In the genomic region with DNA sequence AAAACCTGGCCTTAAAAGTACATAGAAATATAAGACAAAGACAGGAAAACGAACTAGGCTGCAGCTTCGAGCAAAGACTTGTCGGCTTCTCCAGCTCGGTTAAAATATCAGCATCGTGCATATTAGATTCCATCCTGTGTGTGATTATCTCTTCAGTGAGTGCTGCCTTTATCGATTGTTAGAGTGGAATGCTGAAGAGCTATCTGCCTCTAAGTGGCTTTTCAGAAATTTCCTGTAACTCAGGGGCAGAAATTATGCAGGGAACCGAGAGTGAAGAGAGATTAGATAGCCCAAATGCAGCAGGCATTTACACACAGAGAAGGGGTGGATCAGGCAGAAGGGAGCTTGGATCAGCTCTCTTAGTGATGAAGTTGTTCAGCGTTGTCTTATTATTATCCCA, we compare ENCODE assay signal across 25 mouse cellular contexts. TPM values are rescaled to one million over a fixed set of nuclear protein-coding genes. Genes with fewer than 3 reads are reported as not detected.
A peak's percentile ranks its signal among the peaks of the same experiment; 100 is the strongest.
DNase-seq lines count a peak whose midpoint lies in the region; ATAC-seq and TF ChIP-seq lines count a peak whose summit lies in the region.
"Had no signal": no experiment of that assay in that cellular context is flagged by ENCODE, and none has a peak within 500 bp of the region (broad histone marks: within the 10 kb centered on the region; RNA-seq: fewer than 3 reads in every experiment).

No protein-coding gene starts in this region.

- H3K9ac ChIP-seq in heart, postnatal 0 days (replicated peaks; ENCODE audit: low read depth, low read length): no peak overlapping the region
- no peak overlapping the region for H3K9ac ChIP-seq in liver, embryonic 13.5 days
- H3K9ac ChIP-seq: embryonic facial prominence, embryonic 15.5 days; hindbrain, embryonic 15.5 days; limb, embryonic 15.5 days had no signal

- no peak for DNase-seq in gastrocnemius, adult 2 months
- no peak for DNase-seq in gastrocnemius, postnatal 14 days
- no peak for DNase-seq in heart, postnatal 0 days (ENCODE audit: low spot score)
- no peak for DNase-seq in heart, postnatal 10 days
- DNase-seq in MEL-GATA-1-ER (ENCODE audit: extremely low read depth, low read depth): peak; percentile 26
- DNase-seq in liver, embryonic 13.5 days: no peak
- DNase-seq: adrenal gland, postnatal 25 days; cerebellum, adult 11 months; cerebellum, adult 9-11 months; heart, postnatal 4 days; kidney, adult 2 months; layer of hippocampus, adult 9-11 months; left cerebral cortex, postnatal 4 days; lung, postnatal 4 days; right cerebral cortex, postnatal 14 days had no signal

- WGBS in heart, postnatal 0 days: 7% methylated on average over 8 of the region's 8 CpGs
- 12% methylated on average over 8 of the region's 8 CpGs for WGBS in liver, embryonic 13.5 days (ENCODE audit: insufficient replicate concordance)

- ATAC-seq in heart, postnatal 0 days (ENCODE audit: insufficient read depth, low read depth): no peak
- peak; percentile 56 for ATAC-seq in liver, embryonic 13.5 days (ENCODE audit: low read depth)
- no peak for ATAC-seq in megakaryocyte, adult 5-6 weeks (ENCODE audit: poor library complexity, severe bottlenecking)
- no peak for ATAC-seq in activated CD4-positive, CD25-positive, alpha-beta regulatory T cell, adult 4 months

- H3K9me3 ChIP-seq in heart, postnatal 0 days (replicated peaks; ENCODE audit: control insufficient read depth, low read length): no peaks in the 10 kb centered on the region
- no peaks in the 10 kb centered on the region for H3K9me3 ChIP-seq in liver, embryonic 13.5 days (replicated peaks)
- H3K9me3 ChIP-seq: embryonic facial prominence, embryonic 15.5 days; G1E; hindbrain, embryonic 15.5 days; limb, embryonic 15.5 days had no signal

- H3K4me3 ChIP-seq in gastrocnemius, adult 2 months: no peak overlapping the region
- no peak overlapping the region for H3K4me3 ChIP-seq in heart, postnatal 0 days (ENCODE audit: low read depth, low read length)
- H3K4me3 ChIP-seq in liver, embryonic 13.5 days (replicated peaks): no peak overlapping the region
- H3K4me3 ChIP-seq: embryonic facial prominence, embryonic 15.5 days; hindbrain, embryonic 15.5 days; left cerebral cortex, adult 2 months; limb, embryonic 15.5 days had no signal

- intact Hi-C loops in gastrocnemius, adult 2 months (cut with DNase I): no loop called here
- intact Hi-C loops in gastrocnemius, postnatal 14 days (cut with DNase I; ENCODE audit: low total_unique reads): no loop called here
- intact Hi-C loops in heart, postnatal 10 days (cut with DNase I): loop anchor here (5.0 kb wide), 1 partner anchor 78 kb away; no protein-coding TSS in a partner anchor

- no peak for TF ChIP-seq CTCF in gastrocnemius, adult 2 months (IDR thresholded peaks at IDR 0.05)
- TF ChIP-seq CTCF in heart, postnatal 0 days (IDR thresholded peaks at IDR 0.05; ENCODE audit: low read depth): no peak

- peak overlapping the region; percentile 9 for H3K27ac ChIP-seq in gastrocnemius, adult 2 months
- no peak overlapping the region for H3K27ac ChIP-seq in heart, postnatal 0 days (ENCODE audit: low read depth)
- no peak overlapping the region for H3K27ac ChIP-seq in liver, embryonic 13.5 days
- H3K27ac ChIP-seq: embryonic facial prominence, embryonic 15.5 days; hindbrain, embryonic 15.5 days; kidney, postnatal 0 days; left cerebral cortex, adult 2 months; limb, embryonic 15.5 days; stomach, postnatal 0 days had no signal

- peaks cover 17% of the 10 kb centered on the region; the same call in 1 of the 2 replicates for H3K4me1 ChIP-seq in heart, postnatal 0 days (ENCODE audit: control insufficient read depth, insufficient read depth)
- peaks cover 47% of the 10 kb centered on the region for H3K4me1 ChIP-seq in liver, embryonic 13.5 days (replicated peaks)
- H3K4me1 ChIP-seq: embryonic facial prominence, embryonic 15.5 days; hindbrain, embryonic 15.5 days; limb, embryonic 15.5 days had no signal

- no peaks in the 10 kb centered on the region for H3K27me3 ChIP-seq in heart, postnatal 0 days (ENCODE audit: control insufficient read depth, insufficient read depth, low read length)
- H3K27me3 ChIP-seq in liver, embryonic 13.5 days: no peaks in the 10 kb centered on the region
- H3K27me3 ChIP-seq: CH12.LX; embryonic facial prominence, embryonic 15.5 days; hindbrain, embryonic 15.5 days; limb, embryonic 15.5 days had no signal

- no peaks in the 10 kb centered on the region for H3K36me3 ChIP-seq in heart, postnatal 0 days (replicated peaks; ENCODE audit: control insufficient read depth, insufficient read depth, low read length)
- no peaks in the 10 kb centered on the region for H3K36me3 ChIP-seq in liver, embryonic 13.5 days
- H3K36me3 ChIP-seq: embryonic facial prominence, embryonic 15.5 days; G1E; hindbrain, embryonic 15.5 days; limb, embryonic 15.5 days had no signal

- H3K4me2 ChIP-seq in heart, postnatal 0 days (ENCODE audit: low read depth, low read length): no peak overlapping the region
- H3K4me2 ChIP-seq in liver, embryonic 13.5 days: no peak overlapping the region
- H3K4me2 ChIP-seq: embryonic facial prominence, embryonic 15.5 days; hindbrain, embryonic 15.5 days; limb, embryonic 15.5 days had no signal

- TF ChIP-seq EP300 in heart, postnatal 0 days (IDR thresholded peaks at IDR 0.05; ENCODE audit: low read depth): 0 out of 2 replicates have a peak, but pooled peaks have one; percentile 45

RNA-seq across cellular contexts. Expression of a gene that starts 41.5 kb away (rescaled TPM):
- 10 to 100 TPM; 66.2 to 83.3 TPM for total RNA-seq in gastrocnemius, adult 2 months (2021)
- 10 to 100 TPM; 40.2 to 52.2 TPM for total RNA-seq in gastrocnemius, postnatal 14 days (2021)
- 24.0 and 34.9 TPM in 2 replicates for total RNA-seq in heart, postnatal 0 days (2014; rRNA removed; ENCODE audit: low replicate concordance)
- polyA plus RNA-seq in heart, postnatal 0 days (2015; fragmentation: Nextera tagmentation; extraction: Ambion mirVana): 14.9 and 15.1 TPM in 2 replicates
- total RNA-seq in heart, postnatal 10 days (2021): 10 to 100 TPM; 50.2 to 54.0 TPM
- 20.5 and 24.9 TPM in 2 replicates for polyA plus RNA-seq in liver, embryonic 13.5 days (2015; fragmentation: Nextera tagmentation; extraction: Ambion mirVana)
- total RNA-seq in megakaryocyte, adult 5-6 weeks (2015): 7.3 and 9.2 TPM in 2 replicates
- 8.4 and 10.0 TPM in 2 replicates for total RNA-seq in megakaryocyte, adult 5-6 weeks (2017)
- under 1 TPM in 1 of 2 experiments, not detected in 1; 0.09 TPM for polyA plus RNA-seq in activated CD4-positive, CD25-positive, alpha-beta regulatory T cell, adult 4 months (2017; shearing (Covaris generic))
- polyA plus RNA-seq: G1E had no signal
